Mouse (Mus musculus) hindbrain, postnatal 0 days (tissue): Measurements from ENCODE around the gene Cyp2d11. TPM values are rescaled to one million over a fixed set of nuclear protein-coding genes. Genes with fewer than 3 reads are reported as not detected.
"Not testable (repeated sequence)": the region's sequence is repeated elsewhere in the genome, so short reads cannot be mapped to it uniquely, and the experiment has no call there.

Experiments used
- ATAC-seq: fragments of 200-750 bp; cut with Nextera tagmentation; 2 replicates; pipeline ENCODE4 v1.8.0; 2017; ENCODE audit warnings: mild to moderate bottlenecking, moderate TSS enrichment, moderate library complexity
- DNase-seq: peaks from one replicate; pipeline ENCODE4 v3.0.0-alpha.2; 2015; ENCODE audit warnings: low spot score
- H3K27ac ChIP-seq: fragments of 300-500 bp; sonication (generic); 2 replicates; pipeline ENCODE4 v1.5.1; 2014; ENCODE audit warnings: mild to moderate bottlenecking
- H3K27me3 ChIP-seq: fragments of 300-500 bp; sonication (generic); 2 replicates; pipeline ENCODE4 v1.6.1; 2014; ENCODE audit warnings: low read length, mixed read lengths; ENCODE audit not compliant: insufficient read depth
- H3K36me3 ChIP-seq: fragments of 300-500 bp; sonication (generic); 2 replicates; pipeline ENCODE4 v1.6.1; 2014; ENCODE audit warnings: low read length, mixed read lengths; ENCODE audit not compliant: insufficient read depth
- H3K4me1 ChIP-seq: fragments of 300-500 bp; sonication (generic); 2 replicates; pipeline ENCODE4 v1.6.1; 2014; ENCODE audit warnings: antibody characterized with exemption, low read length, mixed read lengths; ENCODE audit not compliant: insufficient read depth
- H3K4me2 ChIP-seq: fragments of 300-500 bp; sonication (generic); 2 replicates; pipeline ENCODE4 v1.6.1; 2014; ENCODE audit warnings: low read depth, mild to moderate bottlenecking, low read length, moderate library complexity, mixed read lengths
- H3K4me3 ChIP-seq: fragments of 300-500 bp; sonication (generic); 2 replicates; pipeline ENCODE4 v1.5.1; 2014; ENCODE audit warnings: low read length
- H3K9ac ChIP-seq: fragments of 300-500 bp; sonication (generic); replicated peaks from 2 replicates; pipeline ENCODE4 v1.6.1; 2014; ENCODE audit warnings: mild to moderate bottlenecking, low read length, moderate library complexity, mixed read lengths
- H3K9me3 ChIP-seq: fragments of 300-500 bp; sonication (generic); 2 replicates; pipeline ENCODE4 v1.6.1; 2016; ENCODE audit warnings: low read length, mixed read lengths
- CTCF ChIP-seq: IDR thresholded peaks from 2 replicates; pipeline ENCODE4 v1.5.1; 2016; ENCODE audit warnings: antibody characterized with exemption, control low read depth, low read depth
- WGBS: fragments of 180-500 bp; shearing (Covaris S2); extraction: QIAGEN DNeasy Blood & Tissue Kit; methylation state at CpG from one replicate; pipeline ENCODE4 v1.1.7; 2014; 5-methylcytosine and 5-hydroxymethylcytosine counted together
- polyA plus RNA-seq: library from polyadenylated mRNA; unstranded; fragments of >200 nt; fragmentation: Nextera tagmentation; extraction: Ambion mirVana; gene quantifications from 2 replicates; pipeline ENCODE4 v1.2.1, GENCODE M21; 2015
- total RNA-seq: library from RNA; depleted of rRNA; stranded (reverse); fragments of >200 nt; gene quantifications from 2 replicates; pipeline ENCODE4 v1.2.3, GENCODE M21; 2014

Gene Cyp2d11
- total and polyA plus RNA-seq, 2 experiments from 2014 or later: not detected

- H3K27me3 ChIP-seq: no peaks in the 10 kb centered on the region
- peaks cover 3% of the 10 kb centered on the region; the same call in 1 of the 2 replicates for H3K4me1 ChIP-seq
- H3K27ac ChIP-seq: peak overlapping the region; percentile 42; the same call in 1 of the 2 replicates
- H3K9ac ChIP-seq: no peak overlapping the region
- 38% methylated on average over 17 of the region's 17 CpGs for WGBS
- no peaks in the 10 kb centered on the region for H3K9me3 ChIP-seq
- DNase-seq (peak; percentile 50), ATAC-seq (peak; percentile 54; the same call in 1 of the 2 replicates)
- H3K36me3 ChIP-seq: no peaks in the 10 kb centered on the region
- no peak overlapping the region for H3K4me3 ChIP-seq
- TF ChIP-seq CTCF: no peak
- no peak overlapping the region for H3K4me2 ChIP-seq
Observed at GRCm38 (mm10) chr15:82376393-82377138, 17.3 kb downstream of the Cyp2d11 start.

GRCm38 (mm10) chr15:82375855-82376254, 18.0 kb downstream of the Cyp2d11 start:
- H3K9ac ChIP-seq: no peak overlapping the region
- no peaks in the 10 kb centered on the region for H3K36me3 ChIP-seq
- H3K4me1 ChIP-seq: peaks cover 3% of the 10 kb centered on the region; the same call in 1 of the 2 replicates
- no peaks in the 10 kb centered on the region for H3K9me3 ChIP-seq
- H3K27me3 ChIP-seq: no peaks in the 10 kb centered on the region
- H3K4me2 ChIP-seq: no peak overlapping the region
- ATAC-seq (no peak), DNase-seq (no peak)
- no peak overlapping the region for H3K4me3 ChIP-seq
- no peak for TF ChIP-seq CTCF
- H3K27ac ChIP-seq: no peak overlapping the region
- WGBS: 88% methylated on average over 9 of the region's 9 CpGs

GRCm38 (mm10) chr15:82374437-82374836, 19.4 kb downstream of the Cyp2d11 start:
- ATAC-seq (no peak), DNase-seq (no peak)
- no peak overlapping the region for H3K4me2 ChIP-seq
- TF ChIP-seq CTCF: no peak
- H3K4me3 ChIP-seq: no peak overlapping the region
- no peak overlapping the region for H3K27ac ChIP-seq
- 66% methylated on average over 5 of the region's 5 CpGs for WGBS
- no peaks in the 10 kb centered on the region; the same call in 1 of the 2 replicates for H3K4me1 ChIP-seq
- H3K36me3 ChIP-seq: no peaks in the 10 kb centered on the region
- no peaks in the 10 kb centered on the region for H3K27me3 ChIP-seq
- H3K9ac ChIP-seq: no peak overlapping the region
- H3K9me3 ChIP-seq: no peaks in the 10 kb centered on the region

GRCm38 (mm10) chr15:82372991-82373390, 20.8 kb downstream of the Cyp2d11 start:
- DNase-seq (no peak), ATAC-seq (no peak)
- H3K9me3 ChIP-seq: no peaks in the 10 kb centered on the region
- TF ChIP-seq CTCF: no peak
- no peak overlapping the region for H3K4me2 ChIP-seq
- 83% methylated on average over 5 of the region's 5 CpGs for WGBS
- H3K4me1 ChIP-seq: no peaks in the 10 kb centered on the region; the same call in 1 of the 2 replicates
- H3K4me3 ChIP-seq: no peak overlapping the region
- no peak overlapping the region for H3K27ac ChIP-seq
- H3K9ac ChIP-seq: no peak overlapping the region
- no peaks in the 10 kb centered on the region for H3K36me3 ChIP-seq
- H3K27me3 ChIP-seq: no peaks in the 10 kb centered on the region

GRCm38 (mm10) chr15:82372446-82372845, 21.4 kb downstream of the Cyp2d11 start:
- H3K9ac ChIP-seq: no peak overlapping the region
- WGBS: 92% methylated on average over 6 of the region's 6 CpGs

GRCm38 (mm10) chr15:82368851-82369250, 25.0 kb downstream of the Cyp2d11 start:
- no peak for TF ChIP-seq CTCF
- Histone ChIP-seq H3K4me2 (no peak overlapping the region), H3K4me1 (no peaks in the 10 kb centered on the region), H3K4me3 (no peak overlapping the region), H3K27me3 (no peaks in the 10 kb centered on the region), H3K36me3 (no peaks in the 10 kb centered on the region), H3K9me3 (no peaks in the 10 kb centered on the region), H3K27ac (no peak overlapping the region), H3K9ac (no peak overlapping the region)
- DNase-seq: no peak
- WGBS: 88% methylated on average over 1 of the region's 1 CpGs
- no peak for ATAC-seq

More at GRCm38 (mm10) chr15:82372446-82372845, 21.4 kb downstream of the Cyp2d11 start:
- H3K4me1 ChIP-seq: no peaks in the 10 kb centered on the region; the same call in 1 of the 2 replicates
- TF ChIP-seq CTCF: no peak
- ATAC-seq (no peak), DNase-seq (no peak)
- no peak overlapping the region for H3K27ac ChIP-seq
- H3K4me2 ChIP-seq: no peak overlapping the region
- H3K27me3 ChIP-seq: no peaks in the 10 kb centered on the region
- no peaks in the 10 kb centered on the region for H3K36me3 ChIP-seq
- no peak overlapping the region for H3K4me3 ChIP-seq
- no peaks in the 10 kb centered on the region for H3K9me3 ChIP-seq

- no peak for TF ChIP-seq CTCF
Observed at GRCm38 (mm10) chr15:82368146-82368545, 25.7 kb downstream of the Cyp2d11 start.

GRCm38 (mm10) chr15:82364561-82364960, 29.3 kb downstream of the Cyp2d11 start:
- H3K9me3 ChIP-seq, DNase-seq: not testable (repeated sequence)
- 9% methylated on average over 6 of the region's 9 CpGs for WGBS

More at GRCm38 (mm10) chr15:82368146-82368545, 25.7 kb downstream of the Cyp2d11 start:
- 92% methylated on average over 4 of the region's 4 CpGs for WGBS
- H3K4me3 ChIP-seq: no peak overlapping the region
- no peak overlapping the region for H3K4me2 ChIP-seq
- H3K4me1 ChIP-seq: no peaks in the 10 kb centered on the region
- H3K36me3 ChIP-seq: no peaks in the 10 kb centered on the region
- ATAC-seq: no peak
- no peak overlapping the region for H3K9ac ChIP-seq
- DNase-seq: no peak
- H3K27me3 ChIP-seq: no peaks in the 10 kb centered on the region
- H3K9me3 ChIP-seq: no peaks in the 10 kb centered on the region
- no peak overlapping the region for H3K27ac ChIP-seq

GRCm38 (mm10) chr15:82363801-82364200, 30.0 kb downstream of the Cyp2d11 start:
- not testable (repeated sequence) for ATAC-seq, H3K9ac ChIP-seq, H3K36me3 ChIP-seq, H3K27me3 ChIP-seq, DNase-seq, H3K4me1 ChIP-seq, H3K4me3 ChIP-seq, H3K27ac ChIP-seq, H3K4me2 ChIP-seq, H3K9me3 ChIP-seq
- WGBS: 75% methylated on average over 7 of the region's 12 CpGs

More at GRCm38 (mm10) chr15:82364561-82364960, 29.3 kb downstream of the Cyp2d11 start:
- not testable (repeated sequence) for H3K9ac ChIP-seq, H3K4me2 ChIP-seq, H3K36me3 ChIP-seq, H3K27me3 ChIP-seq, H3K4me1 ChIP-seq, ATAC-seq, H3K27ac ChIP-seq, H3K4me3 ChIP-seq
